Mouse (Mus musculus): ENCODE measurements around the gene Gpr39. TPM values are rescaled to one million over a fixed set of nuclear protein-coding genes. Genes with fewer than 3 reads are reported as not detected.
A peak's percentile ranks its signal among the peaks of the same experiment; 100 is the strongest.

Gene Gpr39
- total RNA-seq, 1 experiment from 2014 or later, result not detected

DNA sequence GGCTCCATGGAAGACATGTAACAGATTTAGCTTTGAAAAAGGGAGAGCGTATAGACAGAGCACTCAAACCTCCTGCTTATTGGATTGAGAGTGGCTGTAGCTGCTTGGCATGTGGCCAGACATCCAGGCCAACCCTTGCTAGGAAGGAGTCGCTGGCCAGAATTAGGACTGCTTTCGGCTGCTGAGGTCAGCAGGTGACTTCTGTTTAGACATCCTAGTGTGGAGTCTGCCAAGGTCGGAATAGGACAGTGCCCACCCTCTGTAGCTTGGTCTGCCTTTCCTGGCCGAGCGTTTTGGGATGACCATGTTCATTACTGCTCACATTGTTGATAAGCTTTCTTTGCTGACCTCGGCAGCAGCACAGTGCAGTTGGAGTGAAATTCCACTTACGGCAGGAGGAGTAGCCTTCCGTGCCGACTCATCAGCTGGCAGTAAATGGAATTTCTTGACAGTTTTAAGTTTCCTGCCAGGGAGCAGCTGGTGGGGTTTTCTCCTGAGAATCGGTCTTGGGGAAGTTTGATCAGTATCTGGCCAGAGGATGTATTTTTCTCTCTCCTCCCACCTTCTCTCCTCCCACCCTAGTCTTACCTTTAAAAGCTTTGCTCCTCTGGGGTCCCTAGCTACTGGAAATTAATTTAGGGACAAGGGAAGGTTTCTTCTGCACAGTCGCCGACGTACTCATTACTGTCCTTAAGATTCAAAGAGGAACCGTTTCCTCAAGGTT lies 83.3 kb downstream of the Gpr39 start:
- no peak for ATAC-seq (replicated peaks; ENCODE audit: low read depth, poor library complexity, severe bottlenecking)

DNA sequence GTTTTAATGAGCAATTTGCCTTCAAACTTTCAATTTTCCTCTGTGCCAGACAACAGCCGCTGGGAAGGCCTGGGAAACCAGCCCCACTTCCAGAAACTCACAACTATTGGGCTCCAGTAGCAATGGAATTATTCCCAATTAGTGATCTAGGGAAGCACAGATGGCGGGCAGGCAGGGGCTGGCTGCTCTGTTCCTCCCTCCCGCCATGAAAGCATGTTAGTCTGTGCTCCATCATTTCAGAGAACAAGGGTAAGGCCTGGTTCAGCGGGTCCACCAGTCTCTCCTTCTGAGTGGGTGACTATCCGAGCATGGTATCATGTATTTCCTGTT lies 83.9 kb downstream of the Gpr39 start:
- no peak for ATAC-seq (replicated peaks; ENCODE audit: low read depth, poor library complexity, severe bottlenecking)

DNA sequence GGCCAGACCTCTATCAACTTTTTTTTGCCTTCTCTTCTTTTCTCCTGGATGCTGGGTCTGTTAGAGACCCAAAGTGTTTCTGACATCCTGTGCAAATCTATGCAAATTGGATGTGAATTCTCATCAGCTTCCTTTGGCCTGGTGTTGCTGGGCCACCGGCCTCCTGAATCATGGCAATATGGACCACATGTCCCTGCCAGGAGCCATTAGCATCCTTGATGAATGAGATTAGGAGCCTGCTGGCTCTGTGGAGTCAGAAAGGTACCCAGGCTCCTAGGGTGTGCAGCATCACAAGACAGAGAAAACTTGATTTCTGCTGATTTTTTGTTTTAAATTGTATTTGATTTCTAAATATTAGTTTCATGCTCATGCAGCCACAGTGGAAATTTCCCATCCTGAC lies 85.3 kb downstream of the Gpr39 start:
- ATAC-seq (replicated peaks; ENCODE audit: low read depth, poor library complexity, severe bottlenecking), result no peak

DNA sequence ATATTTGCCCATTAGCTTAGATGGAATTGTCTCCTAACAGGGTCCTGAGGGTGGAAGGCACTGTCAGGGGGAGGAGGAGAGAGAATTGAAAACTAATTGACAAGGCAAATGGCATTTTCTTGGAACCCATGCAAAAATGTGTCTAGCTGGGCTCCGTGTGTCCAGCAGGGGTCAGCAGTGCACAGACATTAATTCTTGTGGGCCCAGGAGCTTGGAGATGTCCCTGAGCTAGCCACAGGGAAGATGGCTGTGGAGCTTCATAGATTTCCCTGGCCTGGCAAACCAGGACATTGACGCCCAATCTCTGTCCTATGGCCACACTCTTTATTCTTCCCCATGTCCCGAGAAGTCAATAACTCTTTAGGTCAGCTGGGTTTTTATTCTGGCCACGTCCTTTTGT lies 113.0 kb downstream of the Gpr39 start:
- ATAC-seq (replicated peaks; ENCODE audit: low read depth, poor library complexity, severe bottlenecking), result peak; percentile 65; the same call in 1 of the 2 replicates

DNA sequence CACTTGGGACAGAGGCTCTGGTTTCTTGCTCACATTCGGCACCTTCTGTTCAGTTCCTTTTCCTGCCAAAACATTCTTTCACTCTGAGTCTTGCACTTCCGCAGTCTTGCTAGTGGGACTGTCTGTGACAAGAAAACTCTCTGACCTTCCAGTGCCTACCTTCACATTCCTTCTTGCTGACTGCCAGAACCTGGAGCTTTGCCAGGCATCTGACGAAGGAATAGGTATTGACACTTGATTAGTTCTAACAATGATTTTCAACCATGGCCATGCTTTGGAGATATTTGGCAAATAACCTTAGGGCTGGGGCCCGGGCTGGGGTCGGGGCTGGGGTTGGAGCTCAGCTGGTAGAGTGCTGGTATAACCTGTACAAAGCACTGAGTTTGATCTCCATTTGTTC lies 123.7 kb downstream of the Gpr39 start:
- no peak for ATAC-seq (replicated peaks; ENCODE audit: low read depth, poor library complexity, severe bottlenecking)

DNA sequence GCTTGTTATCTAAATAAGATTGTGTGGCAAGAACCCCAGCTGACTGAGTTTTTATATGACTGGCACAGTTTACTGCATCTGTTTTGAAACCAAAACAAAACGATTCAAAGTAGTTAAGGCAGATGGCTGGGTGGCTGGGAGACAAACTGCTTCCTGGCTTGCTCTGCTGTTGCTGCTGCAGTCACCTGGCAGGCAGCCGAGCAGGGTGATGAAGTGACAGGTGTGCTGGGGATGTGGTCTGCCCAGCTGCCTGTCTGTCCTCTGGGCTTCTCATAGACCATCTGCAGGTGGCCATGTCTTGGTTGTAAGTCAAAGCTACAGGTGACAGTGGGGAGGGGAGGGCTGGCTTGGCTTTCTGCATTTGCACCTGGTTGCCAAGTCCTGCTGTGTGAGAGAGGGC lies 131.6 kb downstream of the Gpr39 start:
- ATAC-seq (replicated peaks; ENCODE audit: low read depth, poor library complexity, severe bottlenecking), result no peak

DNA sequence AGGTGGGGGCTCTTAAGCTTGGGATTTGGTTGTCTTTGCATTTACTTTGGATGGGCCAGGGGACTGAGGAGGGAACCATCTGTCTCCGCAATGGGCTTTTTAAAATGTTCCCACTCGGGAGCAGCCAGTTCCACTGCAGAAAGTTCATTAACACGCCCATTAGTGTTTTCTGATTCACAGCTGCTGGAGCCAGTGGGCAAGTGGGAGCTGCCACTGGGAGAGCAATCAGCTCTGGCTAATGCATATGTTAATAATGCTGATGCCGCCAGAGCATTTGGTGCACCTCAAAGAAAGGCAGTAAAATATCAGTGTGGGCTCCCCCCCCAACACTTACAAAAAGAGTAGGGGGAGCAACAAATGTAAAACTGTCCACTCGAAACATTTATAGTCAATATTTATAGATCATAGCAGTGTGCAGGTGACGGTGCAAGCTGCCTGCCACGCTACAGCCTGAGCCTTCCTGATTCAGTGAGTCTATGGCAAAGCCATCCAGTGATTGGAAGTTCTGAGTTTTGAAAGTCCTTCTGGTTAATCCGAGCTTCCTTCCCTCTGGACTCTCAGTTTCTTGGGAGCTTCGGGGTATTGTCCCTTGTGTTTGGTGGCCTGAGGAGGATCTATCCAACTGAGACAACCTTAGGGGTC lies 136.5 kb downstream of the Gpr39 start:
- ATAC-seq (replicated peaks; ENCODE audit: low read depth, poor library complexity, severe bottlenecking), result no peak

DNA sequence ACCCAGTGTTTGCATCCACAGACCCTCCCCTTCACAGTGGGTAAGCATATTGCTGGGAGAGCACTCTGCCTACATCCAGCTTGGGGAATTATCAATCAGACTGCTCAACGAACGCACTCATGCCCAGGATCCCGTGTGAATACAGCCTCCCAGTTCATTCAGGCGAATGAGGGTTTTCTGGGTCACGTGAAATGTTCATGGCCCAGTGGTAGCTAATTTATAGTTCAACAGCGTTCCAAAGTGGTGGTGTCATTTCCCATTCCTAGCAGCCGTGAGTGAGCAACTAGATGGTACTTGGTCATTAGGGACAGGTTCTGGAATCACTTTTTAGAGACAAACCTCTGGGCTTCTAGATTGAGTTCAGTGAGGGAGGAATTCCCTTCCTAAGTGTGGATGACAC lies 144.3 kb downstream of the Gpr39 start:
- ATAC-seq (replicated peaks; ENCODE audit: low read depth, poor library complexity, severe bottlenecking), result no peak

DNA sequence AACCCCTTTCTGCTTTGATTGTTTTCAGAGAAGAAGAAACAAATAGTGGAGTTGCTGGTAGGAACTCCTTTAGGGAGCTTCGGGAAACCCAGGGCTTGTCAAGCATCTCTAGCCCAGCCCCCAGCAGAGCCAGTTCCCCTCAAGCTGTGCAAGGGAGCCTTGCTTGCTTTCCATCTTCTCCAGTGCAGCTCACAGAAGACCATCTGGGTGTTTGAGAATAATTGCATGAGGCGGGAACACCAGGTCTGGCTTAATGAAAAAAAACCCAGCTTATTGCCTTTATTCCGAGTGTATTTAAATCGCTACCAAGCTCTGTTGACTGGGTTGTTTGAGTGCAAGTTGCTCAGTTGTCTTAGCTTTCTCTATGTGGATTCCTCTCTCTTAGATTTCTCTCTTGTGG lies 146.8 kb downstream of the Gpr39 start:
- no peak for ATAC-seq (replicated peaks; ENCODE audit: low read depth, poor library complexity, severe bottlenecking)

DNA sequence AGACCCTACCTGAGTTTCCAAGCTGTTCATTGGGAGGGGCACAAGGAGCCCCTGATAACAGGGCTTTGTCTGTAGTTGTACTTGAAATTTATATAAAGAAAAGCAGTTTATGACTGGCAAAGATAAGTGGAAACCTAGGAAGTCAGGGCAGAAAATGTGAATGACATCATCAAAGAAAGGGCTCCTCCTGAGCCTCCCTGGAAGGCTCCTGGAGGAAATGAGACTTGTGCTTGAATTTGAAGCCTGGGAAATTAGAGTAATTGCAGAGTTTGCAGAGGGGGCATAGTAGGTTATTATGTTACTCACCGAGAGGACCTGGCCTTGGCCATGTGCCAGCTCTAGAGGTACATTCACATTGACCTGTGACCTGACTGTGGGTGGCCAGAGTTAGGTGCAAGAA lies 160.7 kb downstream of the Gpr39 start:
- no peak for ATAC-seq (replicated peaks; ENCODE audit: low read depth, poor library complexity, severe bottlenecking)

DNA sequence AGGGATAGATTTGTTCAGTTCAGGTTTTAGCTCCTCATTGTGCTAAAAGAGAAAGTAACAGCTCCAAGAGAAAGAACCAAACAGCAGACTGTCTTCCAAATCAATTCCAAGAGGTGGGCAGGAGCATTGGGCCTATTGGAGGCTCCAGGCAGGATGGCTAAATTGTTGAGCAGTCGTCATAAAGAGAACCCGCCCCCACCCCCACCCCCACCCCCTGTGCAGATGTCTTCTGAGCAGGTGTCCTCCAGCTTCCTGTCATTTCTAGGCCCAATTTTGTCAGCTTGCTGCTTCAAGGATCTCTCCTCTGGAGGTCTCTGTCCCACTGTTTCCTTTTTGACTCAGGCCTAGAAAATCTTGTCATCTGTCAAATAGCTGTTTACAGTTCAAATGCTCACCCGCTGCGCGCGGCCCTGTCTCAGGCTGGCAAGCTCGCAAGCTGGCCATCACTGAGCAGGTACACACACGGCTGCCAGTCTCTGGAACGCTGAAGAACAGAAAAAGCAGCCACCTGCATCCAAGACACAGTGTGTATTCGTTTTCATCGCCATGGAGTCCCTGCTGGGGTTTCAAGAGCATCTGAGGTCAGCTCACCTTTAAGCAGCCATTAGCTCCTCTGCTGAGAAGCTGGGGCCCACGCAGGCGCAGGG lies 163.1 kb downstream of the Gpr39 start:
- no peak for ATAC-seq (replicated peaks; ENCODE audit: low read depth, poor library complexity, severe bottlenecking)

DNA sequence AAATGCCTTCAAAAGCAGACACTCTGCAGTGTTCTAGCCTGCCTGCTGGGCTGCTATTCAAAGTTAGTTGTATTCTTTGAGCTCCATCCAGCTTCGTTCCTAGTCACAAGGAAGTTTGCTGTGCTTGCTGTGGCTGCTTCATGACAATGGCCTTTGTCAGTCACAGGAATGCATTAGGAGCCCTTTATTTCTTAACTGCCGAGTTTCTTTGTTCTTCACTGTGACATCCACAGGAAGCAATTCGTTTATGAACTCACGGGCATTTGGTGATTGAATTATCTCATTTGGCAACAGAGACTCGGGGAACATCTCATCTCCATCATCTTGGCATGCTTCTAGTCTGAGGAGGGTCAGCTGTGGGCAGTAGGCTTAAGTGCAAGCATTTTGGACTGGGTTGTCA lies 177.9 kb downstream of the Gpr39 start:
- no peak for ATAC-seq (replicated peaks; ENCODE audit: low read depth, poor library complexity, severe bottlenecking)

DNA sequence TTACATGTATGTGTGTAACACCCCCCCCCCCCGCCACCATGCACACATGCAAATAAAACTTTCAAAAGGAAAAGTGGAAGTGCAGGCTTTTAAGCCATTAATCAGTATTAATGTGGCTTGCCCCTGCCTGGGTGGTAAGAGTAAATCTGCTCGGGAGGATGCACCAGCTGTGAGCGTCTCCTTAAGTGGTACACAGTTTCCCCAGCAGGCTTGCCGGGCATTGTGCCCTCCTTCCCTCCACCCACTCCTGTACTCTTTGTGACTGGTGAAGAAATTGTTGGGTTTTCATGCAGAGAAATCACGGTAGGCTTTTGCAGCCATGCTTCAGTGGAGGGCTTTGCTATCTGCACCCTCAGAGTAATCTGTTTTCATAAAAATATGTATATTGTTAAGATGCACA lies 181.8 kb downstream of the Gpr39 start:
- no peak for ATAC-seq (replicated peaks; ENCODE audit: low read depth, poor library complexity, severe bottlenecking)

DNA sequence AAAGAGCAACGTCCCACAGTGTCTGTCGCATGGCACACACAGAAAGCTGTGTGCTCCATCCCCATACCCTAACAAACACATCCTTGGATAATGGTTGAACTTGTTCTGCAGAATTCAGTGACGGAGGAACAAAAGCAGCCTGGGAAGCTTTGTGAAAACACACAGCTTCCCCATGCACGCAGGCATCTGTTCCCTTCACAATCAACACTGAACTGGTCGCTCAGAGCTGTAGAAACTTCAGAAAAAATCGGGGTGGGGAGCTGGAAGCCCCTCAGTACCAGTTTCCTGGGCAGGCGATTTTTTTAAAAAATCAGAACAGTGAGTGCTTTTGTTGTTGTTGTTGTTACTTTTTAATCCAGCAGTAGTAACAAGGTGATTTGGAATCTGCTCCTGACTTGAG lies 193.3 kb downstream of the Gpr39 start:
- no peak for ATAC-seq (replicated peaks; ENCODE audit: low read depth, poor library complexity, severe bottlenecking)

DNA sequence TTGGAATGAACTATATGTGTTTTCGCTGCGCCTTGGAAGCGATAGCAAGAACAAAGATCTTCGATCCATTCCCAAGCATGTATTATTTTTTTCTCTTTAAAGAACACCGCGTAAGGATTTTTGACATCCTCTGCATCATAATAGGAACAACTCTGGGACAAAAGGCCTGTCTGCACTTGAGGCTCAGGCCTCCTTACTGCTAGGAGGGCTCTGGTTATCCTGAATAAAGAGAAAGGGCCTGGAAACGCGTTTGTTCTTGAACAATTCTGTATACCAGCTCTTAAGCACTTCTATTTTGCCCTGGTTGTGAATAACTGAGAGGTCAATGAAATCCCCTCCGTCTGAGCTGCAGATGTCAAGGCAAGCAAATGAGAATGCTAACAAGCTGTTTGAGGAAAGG lies 216.4 kb downstream of the Gpr39 start:
- ATAC-seq (replicated peaks; ENCODE audit: low read depth, poor library complexity, severe bottlenecking), result no peak

DNA sequence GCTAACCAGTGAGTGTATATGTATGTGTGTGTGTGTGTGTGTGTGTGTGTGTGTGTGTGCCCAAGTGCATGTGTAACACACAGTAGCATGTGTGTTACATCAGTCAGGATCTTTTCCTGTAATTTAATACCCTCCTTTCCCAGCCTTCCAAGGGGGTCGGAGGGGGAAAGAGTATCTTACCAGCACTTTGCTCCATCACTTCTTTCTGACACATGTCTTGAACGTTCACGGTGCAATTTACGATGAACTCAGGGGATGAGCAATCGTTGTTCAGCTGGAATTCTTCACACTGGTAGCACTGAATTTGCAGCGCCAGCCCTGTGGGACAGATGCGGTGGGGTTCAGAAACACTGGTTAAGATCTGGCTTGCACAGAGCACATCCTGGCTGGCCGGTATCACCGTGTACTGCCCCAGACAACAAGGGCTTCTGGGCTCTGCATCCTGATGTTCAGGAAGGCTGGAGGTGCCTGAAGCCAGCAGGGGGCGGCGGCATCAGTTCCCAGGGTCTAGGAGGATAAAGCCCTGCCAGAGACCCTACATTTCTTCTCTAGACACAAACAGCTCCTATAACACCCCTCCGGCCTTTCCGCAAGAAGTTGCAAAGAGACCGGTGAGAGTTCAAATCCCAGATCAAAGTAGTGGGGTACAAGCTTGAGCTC lies 233.5 kb downstream of the Gpr39 start:
- ATAC-seq (replicated peaks; ENCODE audit: low read depth, poor library complexity, severe bottlenecking), result no peak

DNA sequence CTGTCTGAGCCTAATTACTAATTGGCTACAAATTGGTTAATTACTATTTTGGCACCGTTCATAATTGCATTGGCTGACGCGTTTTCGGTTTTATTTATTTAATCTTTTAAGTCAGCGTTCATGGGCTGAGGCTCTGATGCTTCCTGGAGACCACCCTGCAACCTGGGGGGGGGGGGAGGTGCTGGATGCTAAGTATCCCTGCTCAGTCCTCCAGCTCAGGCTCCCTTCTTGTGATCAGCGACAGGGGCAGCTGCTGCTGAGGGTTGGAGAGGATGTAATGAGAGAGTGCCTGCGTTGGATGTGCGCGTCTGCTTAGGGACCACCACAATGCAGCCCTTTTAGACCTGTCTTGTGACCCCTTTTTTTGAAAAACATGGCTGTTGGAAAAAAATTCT lies 234.1 kb downstream of the Gpr39 start:
- no peak for ATAC-seq (replicated peaks; ENCODE audit: low read depth, poor library complexity, severe bottlenecking)

DNA sequence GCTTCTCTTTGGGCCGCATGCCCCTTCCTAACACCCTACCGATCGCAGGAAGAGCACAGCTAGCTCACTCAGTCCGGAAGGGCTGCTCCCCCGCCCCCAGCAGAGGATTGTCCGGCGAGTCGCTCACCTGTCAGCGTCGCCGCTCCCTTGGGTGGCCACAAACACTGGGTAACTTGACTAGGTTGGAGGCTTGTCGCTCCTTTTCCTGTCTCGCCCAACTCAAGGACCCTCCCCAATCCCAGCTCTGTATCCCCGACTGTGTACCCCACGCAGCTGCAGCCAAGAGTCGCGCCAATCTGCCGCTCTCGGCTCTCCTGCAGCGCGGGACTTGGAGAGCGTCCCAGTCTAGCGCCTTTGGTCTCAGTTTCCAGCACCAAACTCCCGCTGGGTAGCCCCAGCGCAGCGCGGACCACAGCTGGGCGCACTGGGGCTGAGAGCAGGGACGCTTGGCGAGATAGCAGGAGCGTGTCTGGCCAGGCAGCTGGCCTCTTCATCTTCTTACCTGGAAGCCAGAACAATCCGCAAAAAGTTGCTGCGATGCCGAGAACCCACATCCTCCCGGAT lies 234.6 kb downstream of the Gpr39 start:
- ATAC-seq (replicated peaks; ENCODE audit: low read depth, poor library complexity, severe bottlenecking), result no peak

DNA sequence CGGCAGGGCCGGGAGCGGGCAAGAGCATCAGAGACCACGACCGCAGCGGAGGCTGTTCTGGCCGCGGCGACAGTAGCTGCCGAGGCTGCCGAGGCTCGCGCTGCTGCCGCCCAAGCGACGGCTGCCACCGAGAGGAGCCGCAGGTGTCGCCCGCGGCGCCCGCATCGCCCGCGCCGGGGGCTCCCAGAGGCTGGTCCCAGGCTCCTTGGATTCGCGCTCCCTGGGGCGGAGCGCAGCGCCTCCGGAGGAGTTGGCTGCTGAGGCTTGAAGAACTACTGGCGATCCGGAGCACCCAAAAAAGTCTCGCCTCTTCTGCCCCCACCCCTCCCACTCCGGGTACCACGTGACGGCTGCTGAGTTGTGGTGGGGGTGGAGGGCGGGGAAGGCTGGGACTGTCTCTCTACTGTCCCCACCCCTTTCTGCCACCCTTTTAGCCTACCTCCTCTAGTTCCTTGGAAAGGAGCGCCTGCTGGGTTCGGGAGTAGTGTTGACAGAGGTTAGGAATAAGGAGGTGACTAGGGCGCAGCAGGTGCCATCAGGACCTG lies 235.2 kb downstream of the Gpr39 start:
- 0 out of 2 replicates have a peak, but pooled peaks have one; percentile 8 for ATAC-seq (replicated peaks; ENCODE audit: low read depth, poor library complexity, severe bottlenecking)

Measured in common myeloid progenitor, adult 5-6 weeks (primary cell).